Mouse (Mus musculus): Measurements from ENCODE around the gene Sdhaf1. TPM values are rescaled to one million over a fixed set of nuclear protein-coding genes. Genes with fewer than 3 reads are reported as not detected.

The Sdhaf1 gene
- polyA plus RNA-seq (2012; rRNA removed), result 16.9 and 19.2 TPM in 2 replicates

DNA sequence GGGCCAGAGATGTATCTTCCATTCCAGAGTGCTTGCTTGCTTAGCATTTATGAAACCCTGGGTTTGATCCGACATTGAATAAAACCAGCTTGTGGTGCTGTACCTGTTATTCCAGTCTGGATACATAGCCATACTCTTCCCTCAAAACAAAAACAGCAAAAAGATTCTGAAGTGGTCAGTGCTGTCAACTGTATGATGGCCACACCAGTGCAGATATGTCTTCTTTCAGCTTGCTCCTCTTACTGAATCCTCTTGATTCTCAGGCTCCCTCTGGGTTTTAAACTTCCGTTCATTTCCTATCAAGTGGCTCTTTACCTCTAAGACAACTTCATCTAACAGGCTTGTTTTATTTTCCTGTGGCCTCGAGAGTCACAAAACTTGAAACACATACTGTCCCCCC, at the start of gene Sdhaf1:
Gene Sdhaf1, minus strand, starts transcription at position 101 of the 400 bp plus-strand sequence.
- DNase-seq (ENCODE audit: extremely low spot score in 1 of 2, low spot score in 1 of 2), result no peak

DNA sequence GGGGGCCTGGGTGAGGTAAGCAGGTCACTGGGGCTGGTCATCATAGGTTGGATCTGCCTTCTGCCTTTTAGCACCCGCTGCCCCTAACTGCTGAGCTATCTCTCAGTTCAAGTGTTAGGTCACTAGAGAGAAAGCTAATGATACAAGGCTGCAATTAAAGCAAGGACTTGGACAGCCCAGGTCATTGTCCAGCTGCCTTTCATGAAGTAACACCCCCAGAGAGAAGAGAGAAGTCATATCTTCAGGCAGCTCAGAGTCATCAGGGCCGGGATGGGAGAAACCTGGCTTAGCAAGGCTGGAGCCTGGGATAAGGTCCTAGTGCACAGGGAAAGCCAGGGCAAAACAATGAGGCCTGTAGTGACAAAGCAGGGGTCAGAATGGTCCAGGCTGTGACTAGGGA, 43.8 kb upstream of the Sdhaf1 start:
- no peak for DNase-seq (ENCODE audit: extremely low spot score in 1 of 2, low spot score in 1 of 2)

DNA sequence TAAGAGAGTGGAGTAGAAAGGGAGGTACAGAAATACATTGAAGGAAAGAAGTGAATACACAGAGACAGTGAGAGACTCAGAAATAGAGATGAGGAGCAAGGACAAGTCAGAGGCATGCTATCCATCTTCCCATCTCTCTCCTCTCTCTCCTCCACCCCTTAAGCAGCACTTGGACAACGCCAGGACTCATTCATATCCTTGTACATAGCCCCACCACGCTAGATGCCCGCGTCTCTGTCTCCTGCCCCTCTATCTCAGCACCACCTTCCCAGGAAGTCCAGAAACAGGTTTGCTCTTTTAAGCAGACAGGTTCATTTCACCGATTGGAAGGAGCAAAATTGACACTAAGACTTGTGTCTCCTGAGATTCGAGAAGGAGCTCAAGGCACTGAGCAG, 39.6 kb upstream of the Sdhaf1 start:
- DNase-seq (ENCODE audit: extremely low spot score in 1 of 2, low spot score in 1 of 2), result no peak

DNA sequence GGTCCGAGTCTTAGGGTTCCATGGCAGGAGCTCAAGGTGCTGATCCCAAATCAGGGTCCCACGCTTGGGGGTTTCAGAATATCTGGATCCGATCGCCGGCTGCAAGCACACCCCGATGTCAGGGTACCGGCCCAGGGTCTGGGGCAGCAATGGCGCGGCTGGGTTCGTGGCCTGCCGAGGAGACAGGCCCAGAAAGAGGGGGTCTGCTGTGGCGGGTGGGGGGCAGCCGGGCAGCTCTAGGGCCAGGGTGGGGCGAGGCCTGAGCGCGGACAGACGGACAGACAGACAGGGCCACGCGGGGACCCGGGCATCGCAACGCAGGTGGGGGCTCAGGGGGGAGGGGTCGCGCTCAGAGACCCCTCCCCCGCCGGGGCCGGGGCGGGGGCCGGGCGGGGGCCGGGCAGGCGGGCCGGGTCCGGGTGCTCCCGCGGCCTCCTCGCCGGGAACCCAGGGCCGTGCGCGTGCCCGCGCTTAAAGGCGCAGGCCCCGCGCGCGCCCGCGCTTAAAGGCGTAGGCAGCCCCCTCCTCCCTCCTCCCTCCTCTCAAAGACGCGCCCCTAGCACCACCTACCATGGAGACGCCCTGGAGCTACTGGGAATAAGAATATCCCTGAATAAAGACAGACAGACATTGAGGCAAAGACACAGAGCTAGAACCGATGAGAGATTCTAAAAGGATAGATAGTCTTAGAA, 39.1 kb upstream of the Sdhaf1 start, which contains the start of gene Lrfn3:
Gene Lrfn3, minus strand, starts transcription at position 121 of the 692 bp plus-strand sequence.
- DNase-seq (ENCODE audit: extremely low spot score in 1 of 2, low spot score in 1 of 2), result peak in 1 of 2 experiments; percentile 80

DNA sequence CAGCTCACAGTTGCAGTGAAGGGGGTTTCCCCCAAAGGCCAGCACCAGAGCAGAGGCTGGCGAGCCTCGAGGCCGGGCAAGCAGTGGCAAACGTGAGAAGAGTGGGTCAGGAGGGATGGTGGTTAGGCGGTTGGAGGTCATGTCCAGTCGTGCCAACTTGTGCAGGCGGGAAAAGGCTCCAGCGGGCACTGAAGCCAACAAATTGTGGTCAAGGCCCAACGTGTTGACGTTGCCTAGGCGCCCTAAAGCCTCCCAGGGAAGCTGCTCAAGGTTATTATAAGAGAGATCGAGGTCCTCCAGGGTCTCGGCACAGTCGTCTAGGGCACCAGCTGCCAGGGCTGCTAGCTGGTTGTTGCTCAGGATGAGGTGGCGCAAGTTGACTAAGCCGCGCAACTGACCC, 36.3 kb upstream of the Sdhaf1 start:
- no peak for DNase-seq (ENCODE audit: extremely low spot score in 1 of 2, low spot score in 1 of 2)

DNA sequence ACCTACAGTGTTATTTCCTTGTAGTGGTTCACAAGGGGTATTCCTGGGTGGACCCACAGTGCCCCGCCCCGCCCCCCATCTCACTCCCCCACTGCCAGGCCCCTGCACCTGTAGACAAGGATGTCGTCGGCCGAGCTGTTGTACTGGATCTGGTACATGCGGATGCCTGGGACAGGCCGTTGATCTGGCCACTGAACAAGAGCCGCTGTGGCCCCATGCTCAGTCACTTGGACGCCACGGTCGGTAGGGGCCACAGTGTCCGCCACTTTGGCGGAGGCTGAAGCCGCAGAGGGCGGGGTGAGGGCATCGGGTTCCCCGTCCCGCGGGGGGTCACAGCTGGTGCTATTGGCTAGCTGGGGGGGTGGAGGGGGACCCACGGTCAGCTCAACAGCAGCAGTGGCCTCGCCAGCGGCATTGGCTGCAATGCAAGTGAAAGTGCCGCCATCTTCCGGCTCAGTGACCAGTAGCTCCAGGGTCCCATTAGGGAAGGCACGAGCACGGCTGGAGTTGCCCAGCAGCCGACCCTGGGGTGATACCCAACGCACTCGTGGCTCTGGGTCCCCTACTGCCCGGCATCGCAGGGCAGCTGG, 35.7 kb upstream of the Sdhaf1 start:
- DNase-seq (ENCODE audit: extremely low spot score in 1 of 2, low spot score in 1 of 2), result no peak

DNA sequence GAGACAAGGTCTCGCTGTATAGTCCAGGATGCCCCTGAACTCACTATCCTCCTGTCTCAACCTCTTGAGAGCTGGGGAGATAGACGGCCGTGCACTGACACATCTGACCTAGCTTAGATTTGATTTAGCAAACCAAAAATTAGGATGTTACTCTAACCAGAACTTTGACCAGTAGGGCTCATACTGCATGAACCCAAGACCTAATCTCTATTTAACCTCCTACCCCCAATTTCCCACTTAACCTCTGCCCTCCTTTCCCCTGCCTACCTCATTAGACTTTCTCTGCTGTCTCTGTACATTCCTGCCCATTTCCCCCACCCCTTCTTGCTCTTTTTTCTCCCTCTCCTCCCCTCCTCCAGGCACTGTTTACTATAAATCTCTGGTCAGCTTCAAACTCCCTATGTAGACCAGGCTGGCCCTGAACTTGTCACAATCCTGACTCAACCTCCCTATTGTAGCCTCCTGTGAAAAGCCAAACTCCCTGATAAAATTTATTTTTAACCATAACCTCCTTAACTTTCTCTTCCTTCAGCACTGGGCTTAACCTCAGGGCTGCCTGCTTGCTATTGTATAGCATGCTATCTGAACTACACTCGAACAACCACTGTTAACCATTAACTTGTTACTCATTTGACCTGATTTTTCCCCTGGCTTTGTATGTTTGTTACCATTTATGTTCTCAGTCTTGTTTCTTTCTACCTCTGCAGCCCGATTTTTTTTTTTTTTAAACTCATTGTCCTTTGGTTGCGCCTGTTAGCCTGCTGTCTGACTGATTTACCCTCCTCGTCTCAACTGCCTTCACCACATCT, 34.9 kb upstream of the Sdhaf1 start:
- DNase-seq (ENCODE audit: extremely low spot score in 1 of 2, low spot score in 1 of 2), result no peak

DNA sequence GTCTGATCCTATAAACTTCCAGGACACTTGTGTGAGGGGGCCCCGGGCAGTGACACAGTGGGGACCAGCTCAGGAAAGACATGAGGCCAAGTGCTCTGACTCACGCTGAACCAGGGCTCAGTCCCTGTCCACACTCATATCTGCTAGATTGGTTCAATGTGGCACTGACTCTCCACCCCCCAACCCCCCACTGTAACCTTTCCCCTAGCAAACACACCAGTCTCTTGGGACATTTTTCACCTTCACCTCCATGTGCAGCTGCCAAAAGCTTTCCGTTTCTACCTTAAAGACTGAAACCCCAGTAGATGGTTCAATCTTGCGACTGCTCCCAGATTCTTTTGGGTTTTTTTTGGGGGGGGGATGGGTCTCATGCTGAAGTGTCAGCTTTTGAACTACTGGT, 30.4 kb upstream of the Sdhaf1 start:
- no peak for DNase-seq (ENCODE audit: extremely low spot score in 1 of 2, low spot score in 1 of 2)

DNA sequence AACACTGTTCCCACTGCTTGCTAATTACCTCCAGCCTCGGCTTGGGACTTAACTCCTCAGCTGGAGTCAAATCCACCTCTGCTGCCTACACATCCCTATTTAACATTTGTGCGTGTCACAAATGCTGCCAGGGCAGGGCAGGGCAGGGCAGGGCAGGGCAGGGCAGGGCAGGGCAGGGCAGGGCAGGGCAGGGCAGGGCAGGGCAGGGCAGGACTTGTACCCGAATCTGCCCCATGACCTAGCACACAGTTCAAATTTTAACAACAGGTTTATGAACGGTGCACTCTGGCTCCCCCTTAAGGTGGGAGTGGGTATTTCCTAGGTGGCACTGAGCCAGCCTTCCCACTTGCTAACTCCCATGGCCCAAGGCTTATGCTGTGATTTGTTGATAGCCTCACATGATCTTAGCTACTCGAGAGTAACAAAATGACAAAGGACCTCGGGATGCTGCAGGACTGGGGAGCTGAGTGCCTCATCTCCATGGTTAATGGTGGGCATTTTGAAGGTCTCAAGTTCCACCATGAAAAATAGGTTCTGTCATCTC, 29.7 kb upstream of the Sdhaf1 start:
- DNase-seq (ENCODE audit: extremely low spot score in 1 of 2, low spot score in 1 of 2), result peak; percentile 44 to 90

DNA sequence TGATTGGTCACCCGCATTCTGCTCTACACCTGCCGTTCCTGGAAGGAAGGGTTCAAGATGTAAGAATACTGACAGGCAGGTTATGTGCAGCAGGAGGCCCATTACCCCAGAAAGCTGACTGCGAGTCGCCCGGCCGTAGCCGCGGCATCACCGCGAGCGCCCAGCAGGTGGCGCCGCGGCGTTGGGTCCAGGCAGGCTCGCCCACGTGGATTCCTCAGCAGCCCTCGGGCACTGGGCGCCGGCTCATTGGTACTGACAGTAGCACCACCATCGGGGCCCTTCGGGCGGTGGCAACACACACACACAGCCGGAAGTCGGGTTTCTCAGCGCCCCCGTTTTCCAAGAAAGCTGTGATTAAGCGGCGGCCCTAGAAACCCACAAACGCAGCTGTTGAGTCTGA, 24.1 kb upstream of the Sdhaf1 start:
- DNase-seq (ENCODE audit: extremely low spot score in 1 of 2, low spot score in 1 of 2), result peak; percentile 73 to 87

DNA sequence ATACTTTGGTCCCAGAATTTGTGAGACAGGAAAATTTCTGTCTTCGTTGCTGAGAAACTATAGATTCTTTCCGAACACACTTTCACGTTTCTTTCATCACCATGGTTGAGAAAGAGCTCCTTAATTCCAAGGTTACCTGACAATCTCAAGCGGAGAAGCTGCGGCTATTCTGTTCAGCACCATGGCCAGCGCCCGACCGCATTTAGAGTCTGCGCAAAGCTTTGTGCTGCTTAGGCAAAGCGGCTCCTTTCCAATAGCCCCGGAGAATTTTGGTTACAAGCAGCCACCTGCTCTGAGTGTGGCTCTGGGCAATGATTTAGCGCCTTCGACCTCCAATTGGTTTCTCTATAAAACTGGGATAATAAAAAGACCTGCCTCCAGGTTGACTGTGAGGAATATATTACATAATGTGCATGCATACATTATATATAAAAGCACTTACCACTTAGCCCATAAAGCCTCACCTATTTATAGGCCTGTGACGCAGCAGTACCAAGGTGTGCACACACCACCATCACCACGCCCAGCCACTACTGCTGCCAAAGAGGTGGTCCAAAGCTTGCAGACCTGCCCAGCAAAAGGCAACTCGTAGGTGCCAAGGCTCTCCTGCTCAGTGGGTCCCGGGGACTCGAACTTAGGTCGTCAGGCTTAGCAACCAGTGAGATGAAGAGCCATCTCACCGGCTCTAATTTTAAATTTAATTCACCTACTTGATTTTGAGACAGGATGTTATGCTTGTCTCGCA, 23.1 kb upstream of the Sdhaf1 start:
- DNase-seq (ENCODE audit: extremely low spot score in 1 of 2, low spot score in 1 of 2), result no peak

DNA sequence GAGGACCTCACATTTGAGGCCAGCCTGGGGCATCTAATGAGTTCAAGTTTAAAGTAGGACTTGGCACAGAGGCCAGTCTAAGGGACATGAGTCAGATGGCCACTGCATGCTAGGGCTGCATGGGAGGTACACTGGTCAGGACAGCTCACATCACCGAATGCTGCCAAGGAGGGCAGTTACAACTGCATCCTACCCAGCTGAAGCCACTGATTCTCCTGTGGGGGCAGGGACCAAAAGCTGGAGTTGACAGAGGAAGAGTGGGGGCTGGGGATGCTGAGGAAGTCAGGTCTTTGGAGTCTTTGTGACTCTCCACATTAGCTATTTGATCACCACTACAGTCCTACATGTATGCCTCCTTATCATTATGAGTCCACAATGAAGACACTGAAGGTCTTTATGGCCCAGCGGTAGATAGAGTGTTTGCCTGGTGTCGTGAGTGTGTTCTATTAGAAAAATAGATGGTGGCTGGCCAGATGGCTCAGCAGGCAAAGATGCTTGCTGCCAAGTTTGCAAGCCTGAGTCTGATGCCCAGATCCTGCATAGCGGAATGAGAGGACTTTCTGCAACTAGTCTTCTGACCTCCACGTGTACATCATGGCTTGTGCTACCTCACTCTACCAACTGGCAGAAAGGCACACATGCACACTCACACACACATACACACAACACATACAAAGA, 15.9 kb upstream of the Sdhaf1 start:
- DNase-seq (ENCODE audit: extremely low spot score in 1 of 2, low spot score in 1 of 2), result no peak

DNA sequence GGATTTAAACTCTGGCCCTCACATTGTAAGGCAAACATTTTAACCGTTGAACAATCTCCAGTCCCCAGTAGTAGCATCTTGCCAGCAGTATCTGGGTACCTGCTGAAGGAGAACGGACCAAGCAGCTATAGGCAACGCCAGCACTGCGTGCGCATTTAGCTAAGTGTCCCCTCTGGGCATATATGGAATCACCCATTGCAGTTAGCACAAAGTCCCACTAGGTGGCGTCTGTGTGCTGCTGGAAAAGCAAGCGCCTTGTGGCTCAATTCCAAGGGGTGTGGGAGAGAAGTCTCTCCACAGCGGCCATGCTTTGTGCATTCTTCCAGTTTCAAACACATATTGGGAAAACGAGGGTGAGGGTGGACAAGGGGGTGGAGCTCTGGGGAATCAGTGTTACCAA, 12.7 kb upstream of the Sdhaf1 start:
- DNase-seq (ENCODE audit: extremely low spot score in 1 of 2, low spot score in 1 of 2), result peak; percentile 79 to 97

DNA sequence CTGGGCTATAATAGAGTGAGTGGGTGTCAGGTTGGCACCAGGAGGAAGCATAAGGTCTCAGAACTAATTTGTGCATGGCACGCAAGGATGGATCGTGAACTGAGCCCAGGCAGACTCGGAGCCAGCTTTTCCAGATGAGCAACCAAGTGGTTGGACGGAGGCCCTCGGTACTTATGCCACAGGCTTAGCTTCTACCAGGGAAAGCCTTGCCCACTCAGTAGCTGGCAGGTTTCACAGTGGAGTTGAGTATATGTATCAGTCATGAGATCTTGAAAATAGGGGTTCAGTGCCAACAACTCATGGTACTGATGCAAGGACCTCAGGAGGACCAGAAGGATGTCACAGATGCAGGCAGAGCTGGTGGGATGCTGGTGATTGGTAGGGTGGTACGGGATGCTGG, 12.0 kb upstream of the Sdhaf1 start:
- DNase-seq (ENCODE audit: extremely low spot score in 1 of 2, low spot score in 1 of 2), result no peak

DNA sequence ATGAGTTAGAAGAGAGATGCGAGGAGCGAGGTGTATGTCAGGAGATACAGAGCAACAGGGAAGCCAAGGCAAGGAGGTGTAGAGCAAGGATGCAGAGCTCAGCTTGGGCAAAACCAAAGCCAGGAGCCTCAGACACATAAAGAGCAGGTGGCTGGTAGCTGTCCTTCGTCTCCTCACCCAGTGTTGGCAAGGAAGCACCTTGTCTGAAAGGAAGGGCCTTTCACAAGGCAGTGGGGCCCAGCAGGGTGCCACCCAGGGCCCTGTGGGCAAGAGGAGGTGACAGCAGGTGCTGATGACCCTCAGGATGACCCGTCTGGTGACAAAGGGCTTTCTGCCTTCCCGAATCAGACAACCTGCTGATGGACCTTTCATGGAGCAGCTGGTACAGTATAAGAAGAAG, 10.9 kb upstream of the Sdhaf1 start:
- DNase-seq (ENCODE audit: extremely low spot score in 1 of 2, low spot score in 1 of 2), result no peak

DNA sequence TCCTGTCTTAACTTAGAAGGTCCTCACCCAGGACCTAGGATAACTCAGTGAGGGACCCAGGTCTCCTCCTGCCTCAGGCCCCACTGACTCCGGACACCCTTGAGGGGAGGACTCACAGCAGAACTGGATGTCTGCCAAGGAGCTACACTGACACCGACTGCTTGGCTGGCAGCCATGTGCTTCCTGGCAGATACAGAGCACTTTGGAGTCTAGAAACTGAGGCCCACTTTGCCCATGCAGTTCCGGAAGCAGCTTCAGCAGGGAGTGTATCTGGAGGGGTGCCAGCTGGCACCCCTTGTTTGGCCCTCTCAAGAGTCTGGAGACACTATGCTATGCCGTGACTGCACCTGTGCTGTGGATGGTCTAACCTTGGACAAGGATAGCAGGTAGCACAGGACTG, 9.7 kb upstream of the Sdhaf1 start:
- DNase-seq (ENCODE audit: extremely low spot score in 1 of 2, low spot score in 1 of 2), result peak; percentile 72 to 86

DNA sequence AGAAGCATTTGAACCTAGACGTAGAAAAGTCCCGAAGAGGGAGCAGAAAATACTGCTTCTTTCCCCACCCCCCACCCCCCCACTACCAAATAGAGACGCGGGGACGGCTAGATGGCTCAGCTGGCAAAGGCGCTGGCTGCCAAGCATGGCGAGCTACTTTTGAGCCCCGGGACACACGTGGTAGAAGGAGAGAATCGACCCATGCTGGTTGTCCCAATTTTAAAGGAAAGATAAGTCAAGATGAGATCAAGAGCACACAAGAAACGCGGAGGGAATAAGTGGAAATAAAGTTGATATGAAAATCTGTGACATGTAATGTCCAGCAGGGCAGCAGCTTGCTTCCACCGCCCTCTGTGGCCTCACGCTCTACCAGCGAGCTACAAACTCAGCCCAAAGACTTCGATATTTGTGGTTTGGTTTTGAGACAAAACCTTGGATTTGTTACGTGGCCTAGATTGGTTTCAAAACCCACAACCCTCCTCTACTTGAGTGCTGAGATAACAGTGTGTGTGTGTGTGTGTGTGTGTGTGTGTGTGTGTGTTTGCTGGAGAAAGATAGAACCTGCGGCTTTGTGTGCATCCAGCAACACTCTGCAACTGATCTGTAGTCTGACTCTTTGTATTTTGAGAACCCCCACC, 9.0 kb upstream of the Sdhaf1 start:
- no peak for DNase-seq (ENCODE audit: extremely low spot score in 1 of 2, low spot score in 1 of 2)

DNA sequence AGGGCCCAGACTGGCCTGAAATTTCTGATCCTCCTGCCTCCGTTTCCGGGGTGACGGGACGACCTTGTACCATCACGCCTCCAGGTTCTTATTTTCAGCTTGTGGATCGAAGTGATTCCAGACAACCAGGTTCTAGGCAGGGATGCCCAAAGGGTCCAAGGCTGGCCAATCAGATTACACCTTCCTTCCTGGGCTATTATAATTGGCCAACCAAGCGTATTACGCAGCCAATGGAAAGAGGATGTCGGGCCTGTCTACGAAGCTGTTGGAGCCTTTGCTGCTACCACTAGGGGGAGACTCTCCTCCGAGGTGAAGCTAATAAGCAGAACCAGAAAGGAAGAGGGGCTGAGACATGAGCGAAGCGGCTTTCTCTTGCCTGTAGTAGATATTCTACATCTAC, 8.2 kb upstream of the Sdhaf1 start:
- DNase-seq (ENCODE audit: extremely low spot score in 1 of 2, low spot score in 1 of 2), result peak; percentile 95 to 98

DNA sequence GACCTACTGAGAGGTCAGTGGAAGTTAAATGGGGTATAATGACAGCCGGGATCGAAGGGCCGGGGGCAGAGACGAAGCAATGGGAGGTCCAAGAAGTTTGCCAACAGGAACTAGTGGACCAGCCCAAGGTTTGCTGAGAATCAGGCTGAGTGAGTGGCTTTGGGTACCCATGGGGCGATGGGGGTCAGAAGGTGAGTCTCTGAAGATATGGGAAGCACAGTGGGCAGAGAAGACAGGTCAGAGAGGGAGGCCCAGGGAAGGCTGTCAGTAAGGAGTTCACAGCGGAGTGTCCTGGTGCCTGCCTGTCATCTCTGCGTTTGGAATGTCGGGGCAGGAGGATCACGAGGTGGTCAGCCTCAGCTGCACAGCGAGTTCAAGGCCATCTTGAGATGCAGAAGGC, 4.7 kb upstream of the Sdhaf1 start:
- DNase-seq (ENCODE audit: extremely low spot score in 1 of 2, low spot score in 1 of 2), result no peak

DNA sequence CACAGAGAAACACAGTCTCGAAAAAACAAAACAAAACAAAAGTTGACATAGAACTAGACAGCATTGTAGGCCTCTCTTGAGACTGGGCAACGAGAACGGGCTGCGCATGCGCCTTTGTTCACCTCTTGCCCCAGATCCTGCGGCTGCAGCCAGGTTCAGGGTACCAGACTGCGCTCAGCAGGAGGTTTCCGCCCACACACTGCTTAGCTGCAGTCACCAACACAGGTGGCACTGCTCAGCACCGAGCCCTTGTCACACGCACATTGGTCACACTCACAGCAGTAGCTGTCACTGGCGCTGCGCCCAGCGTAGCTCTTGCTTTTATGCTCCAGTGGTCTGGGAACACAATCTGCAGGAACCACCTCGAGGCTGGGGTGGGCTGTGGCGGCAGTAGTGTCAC, 3.4 kb upstream of the Sdhaf1 start:
- DNase-seq (ENCODE audit: extremely low spot score in 1 of 2, low spot score in 1 of 2), result no peak
